Mouse (Mus musculus) forebrain, embryonic 13.5 days (tissue): ENCODE measurements around the gene Gm4778. TPM values are rescaled to one million over a fixed set of nuclear protein-coding genes. Genes with fewer than 3 reads are reported as not detected.
"Not testable (repeated sequence)": the region's sequence is repeated elsewhere in the genome, so short reads cannot be mapped to it uniquely, and the experiment has no call there.

Source experiments
- ATAC-seq: fragments of 200-750 bp; cut with Nextera tagmentation; 2 replicates; pipeline ENCODE4 v1.8.0; 2017
- H3K27ac ChIP-seq: fragments of 300-500 bp; sonication (generic); 2 replicates; pipeline ENCODE4 v1.5.1; 2015; ENCODE audit warnings: inconsistent platforms, mild to moderate bottlenecking, moderate library complexity
- H3K27me3 ChIP-seq: fragments of 300-500 bp; sonication (generic); 2 replicates; pipeline ENCODE4 v1.6.1; 2015; ENCODE audit warnings: mild to moderate bottlenecking, inconsistent platforms
- H3K36me3 ChIP-seq: fragments of 300-500 bp; sonication (generic); 2 replicates; pipeline ENCODE4 v1.6.1; 2015; ENCODE audit warnings: mild to moderate bottlenecking, inconsistent platforms; ENCODE audit not compliant: poor library complexity, severe bottlenecking
- H3K4me1 ChIP-seq: fragments of 300-500 bp; sonication (generic); 2 replicates; pipeline ENCODE4 v1.6.1; 2015; ENCODE audit warnings: inconsistent platforms
- H3K4me2 ChIP-seq: fragments of 300-500 bp; sonication (generic); 2 replicates; pipeline ENCODE4 v1.6.1; 2015; ENCODE audit warnings: inconsistent platforms, mild to moderate bottlenecking, moderate library complexity
- H3K4me3 ChIP-seq: fragments of 300-500 bp; sonication (generic); 2 replicates; pipeline ENCODE4 v1.5.1; 2015; ENCODE audit warnings: mild to moderate bottlenecking, inconsistent platforms
- H3K9ac ChIP-seq: fragments of 300-500 bp; sonication (generic); 2 replicates; pipeline ENCODE4 v1.6.1; 2015; ENCODE audit warnings: mild to moderate bottlenecking, inconsistent platforms
- H3K9me3 ChIP-seq: fragments of 300-500 bp; sonication (generic); replicated peaks from 2 replicates; pipeline ENCODE4 v1.6.1; 2016; ENCODE audit warnings: inconsistent platforms
- WGBS: fragments of 180-500 bp; shearing (Covaris S2); methylation state at CpG from one replicate; pipeline ENCODE4 v1.1.7; 2015; 5-methylcytosine and 5-hydroxymethylcytosine counted together
- polyA plus RNA-seq: library from polyadenylated mRNA; unstranded; fragments of >200 nt; fragmentation: Nextera tagmentation; extraction: Ambion mirVana; gene quantifications from 2 replicates; pipeline ENCODE4 v1.2.1, GENCODE M21; 2015

The Gm4778 gene
- not detected in 2 replicates for polyA plus RNA-seq

DNA sequence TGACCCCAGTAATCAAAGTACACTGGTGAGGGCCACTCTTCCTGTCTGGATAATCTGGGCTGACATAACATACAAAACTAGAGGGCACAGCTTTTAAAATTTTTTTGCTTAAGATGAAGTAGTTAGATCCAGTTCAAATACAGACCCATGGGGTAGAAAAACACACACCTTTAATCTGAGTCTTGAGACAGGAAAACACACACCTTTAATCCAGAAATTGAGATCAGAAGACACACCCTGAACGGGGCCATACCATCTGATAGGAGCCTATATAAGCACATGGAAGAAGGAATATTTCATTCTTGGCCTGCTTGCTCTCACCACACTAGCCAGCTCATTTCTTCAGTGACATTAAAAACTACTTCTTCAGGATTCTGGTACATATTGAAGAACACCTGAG lies at the start of gene Gm4778:
TSS of gene Gm4778 (plus strand) at position 301 of the 400 bp plus-strand sequence.
- H3K9me3 ChIP-seq, H3K4me3 ChIP-seq, H3K27me3 ChIP-seq, ATAC-seq, H3K36me3 ChIP-seq, H3K4me1 ChIP-seq, H3K9ac ChIP-seq, H3K4me2 ChIP-seq, H3K27ac ChIP-seq: not testable (repeated sequence)
- 91% methylated on average over 1 of the region's 1 CpGs for WGBS

DNA sequence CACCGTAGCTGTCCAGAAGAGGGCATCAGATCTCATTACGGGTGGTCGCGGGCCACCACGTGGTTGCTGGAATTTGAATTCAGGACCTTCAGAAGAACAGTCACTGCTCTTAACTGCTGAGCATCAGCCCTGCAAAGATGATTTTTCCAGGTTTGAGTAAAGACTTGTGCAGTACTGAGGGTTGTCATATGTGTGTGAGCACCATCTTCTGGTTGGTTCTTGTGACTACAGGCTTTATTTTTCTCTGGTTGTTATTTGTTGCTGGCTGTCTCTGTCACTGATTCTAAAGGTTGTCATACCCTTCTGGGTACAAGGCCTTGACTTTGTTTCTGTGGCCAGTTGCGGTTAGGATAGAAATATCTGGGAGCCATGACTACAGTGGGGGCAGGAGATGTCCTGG lies 3.2 kb upstream of the Gm4778 start:
- no peaks in the 10 kb centered on the region for H3K27me3 ChIP-seq
- no peaks in the 10 kb centered on the region for H3K36me3 ChIP-seq
- no peak overlapping the region for H3K4me2 ChIP-seq
- no peak overlapping the region for H3K9ac ChIP-seq
- no peaks in the 10 kb centered on the region for H3K4me1 ChIP-seq
- H3K27ac ChIP-seq = no peak overlapping the region
- 47% methylated on average over 6 of the region's 6 CpGs for WGBS
- ATAC-seq = peak; percentile 77
- H3K9me3 ChIP-seq = no peaks in the 10 kb centered on the region
- H3K4me3 ChIP-seq = no peak overlapping the region

DNA sequence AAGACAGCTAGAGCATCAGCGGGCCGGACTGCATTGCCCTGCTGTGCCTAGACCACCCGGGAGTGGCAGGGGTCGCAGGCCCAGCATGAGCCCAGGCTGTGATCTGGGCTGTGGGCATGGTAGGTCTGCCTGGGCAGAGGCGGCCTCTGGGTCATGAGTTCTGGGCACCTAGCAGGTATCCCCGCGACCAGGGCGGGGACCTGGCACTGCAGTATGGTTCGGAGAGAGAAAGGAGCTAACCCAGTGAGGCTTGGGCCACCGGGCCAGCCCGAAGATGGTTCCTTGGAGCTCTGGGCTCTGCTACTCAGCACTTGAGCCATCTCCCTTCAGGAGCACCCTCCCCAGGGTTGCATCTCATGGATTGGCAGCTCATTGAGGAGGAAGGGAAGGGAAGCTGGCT lies 12.2 kb downstream of the Gm4778 start:
- Histone ChIP-seq H3K36me3 (no peaks in the 10 kb centered on the region), H3K27me3 (no peaks in the 10 kb centered on the region), H3K9ac (no peak overlapping the region), H3K4me1 (no peaks in the 10 kb centered on the region), H3K27ac (no peak overlapping the region), H3K9me3 (no peaks in the 10 kb centered on the region), H3K4me2 (no peak overlapping the region), H3K4me3 (no peak overlapping the region)
- 89% methylated on average over 11 of the region's 11 CpGs for WGBS
- ATAC-seq = no peak

DNA sequence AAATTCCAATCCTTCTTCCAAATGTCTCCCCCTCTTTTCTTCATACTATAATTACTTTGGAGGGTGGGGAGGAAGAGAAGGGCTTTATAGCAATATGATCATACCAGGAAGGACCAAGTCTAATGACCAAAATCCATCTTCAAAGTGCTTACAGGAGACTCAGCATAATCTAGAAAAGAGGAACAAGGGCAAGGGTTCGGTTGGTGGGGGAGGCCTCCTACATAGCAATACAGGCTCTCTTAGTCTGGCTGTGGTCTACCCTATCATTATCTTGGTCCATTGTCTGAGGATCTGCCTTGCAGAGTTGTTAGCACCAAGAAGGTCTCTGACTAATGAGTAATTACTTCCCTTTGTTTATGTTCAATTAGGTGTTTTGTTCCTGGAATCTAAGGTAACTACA lies 41.6 kb downstream of the Gm4778 start:
- 77% methylated on average over 1 of the region's 1 CpGs for WGBS
- no peaks in the 10 kb centered on the region for H3K27me3 ChIP-seq
- ATAC-seq = no peak
- no peak overlapping the region for H3K4me2 ChIP-seq
- no peak overlapping the region for H3K4me3 ChIP-seq
- no peaks in the 10 kb centered on the region for H3K9me3 ChIP-seq
- H3K4me1 ChIP-seq = peaks cover 6% of the 10 kb centered on the region; the same call in 1 of the 2 replicates
- no peaks in the 10 kb centered on the region for H3K36me3 ChIP-seq
- H3K9ac ChIP-seq = no peak overlapping the region
- H3K27ac ChIP-seq = no peak overlapping the region

DNA sequence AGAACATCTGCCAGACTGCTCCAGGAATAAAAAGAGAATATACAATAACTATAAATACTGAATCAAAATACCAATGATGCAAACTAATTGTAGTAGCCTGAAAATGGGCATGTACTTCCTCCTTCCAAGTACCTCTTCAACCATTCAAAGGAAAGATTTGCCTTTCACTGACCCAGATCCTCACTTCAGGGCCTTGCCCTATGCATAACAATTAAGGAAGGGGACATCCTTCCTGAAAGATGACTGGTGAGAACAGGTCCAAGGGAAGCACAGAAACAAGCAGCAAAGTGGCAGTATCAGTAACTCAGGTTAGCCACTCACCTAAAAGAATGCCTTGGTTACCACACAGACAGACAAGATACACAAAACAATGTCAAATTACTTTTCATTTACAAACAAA lies 43.1 kb downstream of the Gm4778 start:
- Histone ChIP-seq H3K27me3 (no peaks in the 10 kb centered on the region), H3K27ac (no peak overlapping the region), H3K36me3 (no peaks in the 10 kb centered on the region), H3K4me1 (peaks cover 11% of the 10 kb centered on the region; the same call in 1 of the 2 replicates), H3K4me2 (no peak overlapping the region), H3K4me3 (no peak overlapping the region), H3K9ac (no peak overlapping the region), H3K9me3 (no peaks in the 10 kb centered on the region)
- no peak for ATAC-seq

DNA sequence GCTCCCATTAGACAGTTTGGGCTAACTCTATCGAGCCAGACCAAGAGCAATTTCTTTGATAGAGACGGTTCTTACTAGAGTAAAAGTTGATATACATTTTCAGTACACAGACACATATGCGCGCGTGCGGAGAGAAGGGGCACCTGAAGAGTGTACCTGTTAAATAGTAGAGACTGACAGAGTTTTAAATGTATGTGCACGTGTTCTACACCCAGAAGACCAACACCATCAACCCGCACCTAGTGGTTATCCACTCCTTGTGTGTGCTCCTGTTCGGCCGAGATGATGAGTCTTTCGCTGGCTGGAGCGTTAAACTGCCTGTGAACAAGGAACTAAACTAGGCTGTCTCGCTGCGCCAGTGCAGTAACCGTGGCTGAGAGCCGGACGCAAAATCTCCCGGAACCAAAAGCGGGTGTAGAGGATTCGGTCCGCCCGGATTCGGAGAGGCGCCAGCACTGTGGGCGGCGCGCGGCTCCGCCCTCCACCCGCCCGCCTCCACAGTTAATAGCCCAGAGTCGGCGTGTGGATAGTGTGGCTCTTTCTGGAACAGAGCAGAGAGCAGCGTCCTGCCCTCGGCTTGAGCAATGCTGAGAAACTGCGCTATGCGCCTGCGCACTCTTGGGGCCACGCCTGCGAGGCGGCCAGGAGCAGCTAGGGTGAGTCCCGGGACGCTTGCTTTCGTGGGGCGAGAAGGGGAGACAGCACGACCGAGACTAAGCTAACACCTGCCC lies 46.0 kb downstream of the Gm4778 start, which contains the start of gene Them4:
TSS of gene Them4 (plus strand) at position 457 of the 731 bp plus-strand sequence.
- Histone ChIP-seq H3K4me2 (peak within 1 kb of the TSS; percentile 72), H3K9ac (peak within 1 kb of the TSS; percentile 77), H3K36me3 (no peaks in the 10 kb centered on the region), H3K9me3 (no peaks in the 10 kb centered on the region), H3K27ac (peak within 1 kb of the TSS; percentile 77), H3K27me3 (no peaks in the 10 kb centered on the region), H3K4me1 (peaks cover 11% of the 10 kb centered on the region; the same call in 1 of the 2 replicates), H3K4me3 (peak within 1 kb of the TSS; percentile 62)
- WGBS = 1% methylated on average over 47 of the region's 47 CpGs
- peak; percentile 99 for ATAC-seq

DNA sequence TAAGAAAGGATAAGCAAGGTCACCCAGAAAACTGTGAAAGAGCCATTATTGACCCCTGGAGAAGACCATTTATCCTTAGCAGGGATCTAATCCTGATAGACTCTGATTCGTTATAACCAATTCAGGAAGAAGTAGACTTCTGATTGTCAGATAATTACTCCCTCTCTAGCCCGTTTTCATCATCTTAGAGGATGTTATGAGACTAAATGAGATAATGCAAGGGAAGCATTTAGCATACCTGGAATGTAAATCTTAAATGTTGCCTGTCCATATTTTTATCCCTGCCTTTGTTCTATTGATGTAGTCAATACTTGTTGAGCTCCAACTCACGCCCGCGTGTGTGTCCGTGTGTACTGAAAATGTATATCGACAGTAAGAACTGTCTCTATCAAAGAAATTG lies 46.7 kb downstream of the Gm4778 start:
- no peaks in the 10 kb centered on the region for H3K9me3 ChIP-seq
- H3K36me3 ChIP-seq = no peaks in the 10 kb centered on the region
- peak overlapping the region; percentile 72 for H3K4me2 ChIP-seq
- no peaks in the 10 kb centered on the region for H3K27me3 ChIP-seq
- no peak for ATAC-seq
- peak overlapping the region; percentile 62 for H3K4me3 ChIP-seq
- peak overlapping the region; percentile 77 for H3K9ac ChIP-seq
- H3K4me1 ChIP-seq = peaks cover 11% of the 10 kb centered on the region; the same call in 1 of the 2 replicates
- WGBS = 51% methylated on average over 7 of the region's 7 CpGs
- peak overlapping the region; percentile 77 for H3K27ac ChIP-seq

DNA sequence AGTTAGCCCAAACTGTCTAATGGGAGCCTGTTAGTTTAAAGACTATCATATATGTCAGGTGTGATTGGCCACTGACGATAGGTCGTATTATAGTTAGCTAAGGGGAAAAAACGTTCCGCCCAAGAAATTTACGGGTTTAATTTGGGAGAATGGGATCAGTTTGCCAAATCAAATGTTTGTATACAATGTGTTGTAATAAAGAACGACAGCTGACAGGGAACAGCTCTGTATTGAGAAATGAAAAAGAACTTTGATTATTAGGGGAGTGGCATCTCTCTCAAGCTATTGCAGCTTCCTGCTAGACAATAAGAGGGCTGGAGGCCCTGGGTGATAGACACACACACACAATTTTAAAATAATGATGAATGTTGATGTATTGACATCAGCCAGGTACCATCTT lies 47.1 kb downstream of the Gm4778 start:
- Histone ChIP-seq H3K4me3 (peak overlapping the region; percentile 62), H3K4me2 (peak overlapping the region; percentile 72), H3K27me3 (no peaks in the 10 kb centered on the region), H3K9ac (peak overlapping the region; percentile 77; the same call in 1 of the 2 replicates), H3K36me3 (no peaks in the 10 kb centered on the region), H3K27ac (no peak overlapping the region), H3K9me3 (no peaks in the 10 kb centered on the region), H3K4me1 (peaks cover 11% of the 10 kb centered on the region; the same call in 1 of the 2 replicates)
- WGBS = 74% methylated on average over 6 of the region's 6 CpGs
- ATAC-seq = no peak

DNA sequence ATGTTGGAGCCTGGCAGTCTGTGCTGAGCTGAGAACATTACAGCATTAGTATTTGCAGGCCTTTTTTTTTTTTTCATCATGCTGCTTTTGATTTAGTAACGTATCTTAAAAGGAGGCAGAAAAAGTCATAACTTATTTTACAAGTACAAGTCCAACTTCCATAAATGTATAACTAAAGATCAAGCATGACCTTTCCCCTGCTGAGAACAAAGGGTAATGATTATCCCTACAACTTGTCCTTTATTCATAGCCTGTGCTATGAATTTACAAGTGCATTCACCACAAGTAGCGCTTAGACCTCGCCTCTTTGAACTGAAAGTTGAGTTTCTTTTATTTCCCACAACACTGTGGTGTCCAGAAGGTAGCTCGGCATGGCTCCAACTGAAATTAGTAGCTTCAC lies 47.5 kb downstream of the Gm4778 start:
- 77% methylated on average over 4 of the region's 4 CpGs for WGBS
- ATAC-seq = no peak
- H3K4me2 ChIP-seq = peak overlapping the region; percentile 72; the same call in 1 of the 2 replicates
- no peaks in the 10 kb centered on the region for H3K27me3 ChIP-seq
- H3K9me3 ChIP-seq = no peaks in the 10 kb centered on the region
- H3K9ac ChIP-seq = no peak overlapping the region
- peaks cover 11% of the 10 kb centered on the region; the same call in 1 of the 2 replicates for H3K4me1 ChIP-seq
- H3K36me3 ChIP-seq = no peaks in the 10 kb centered on the region
- H3K27ac ChIP-seq = no peak overlapping the region
- no peak overlapping the region for H3K4me3 ChIP-seq

Other genes with a start within 250 kb of the Gm4778 start
- gene Gm9125, start 209.2 kb upstream of the Gm4778 start, polyA plus RNA-seq = not detected in 2 replicates
- gene Gm10697, start 191.4 kb upstream of the Gm4778 start, polyA plus RNA-seq = not detected in 2 replicates
- not detected in 2 replicates for gene Gm10696, start 85.8 kb upstream of the Gm4778 start, polyA plus RNA-seq
- gene Gm5286, start 67.3 kb upstream of the Gm4778 start, polyA plus RNA-seq = not detected in 2 replicates
- gene Them4, start 46.1 kb downstream of the Gm4778 start, polyA plus RNA-seq = 19.8 and 22.5 TPM in 2 replicates
- gene Them5, start 78.1 kb downstream of the Gm4778 start, polyA plus RNA-seq = 0.66 and 0.79 TPM in 2 replicates
- 0.87 and 1.0 TPM in 2 replicates for gene C2cd4d, start 98.4 kb downstream of the Gm4778 start, polyA plus RNA-seq
- 1.7 and 2.1 TPM in 2 replicates for gene Rorc, start 108.8 kb downstream of the Gm4778 start, polyA plus RNA-seq
- gene Lingo4, start 134.5 kb downstream of the Gm4778 start, polyA plus RNA-seq = 0.74 and 0.81 TPM in 2 replicates
- gene Tdrkh, start 149.2 kb downstream of the Gm4778 start, polyA plus RNA-seq = 66.4 and 69.5 TPM in 2 replicates
- gene Mrpl9, start 179.3 kb downstream of the Gm4778 start, polyA plus RNA-seq = 62.8 and 62.9 TPM in 2 replicates
- 1.2 and 1.4 TPM in 2 replicates for gene Oaz3, start 179.9 kb downstream of the Gm4778 start, polyA plus RNA-seq
- gene Celf3, start 214.3 kb downstream of the Gm4778 start, polyA plus RNA-seq = 320 and 332 TPM in 2 replicates
- 20.2 and 22.8 TPM in 2 replicates for gene Riiad1, start 216.3 kb downstream of the Gm4778 start, polyA plus RNA-seq